Mouse (Mus musculus): ENCODE results near the gene Mblac1.

DNA sequence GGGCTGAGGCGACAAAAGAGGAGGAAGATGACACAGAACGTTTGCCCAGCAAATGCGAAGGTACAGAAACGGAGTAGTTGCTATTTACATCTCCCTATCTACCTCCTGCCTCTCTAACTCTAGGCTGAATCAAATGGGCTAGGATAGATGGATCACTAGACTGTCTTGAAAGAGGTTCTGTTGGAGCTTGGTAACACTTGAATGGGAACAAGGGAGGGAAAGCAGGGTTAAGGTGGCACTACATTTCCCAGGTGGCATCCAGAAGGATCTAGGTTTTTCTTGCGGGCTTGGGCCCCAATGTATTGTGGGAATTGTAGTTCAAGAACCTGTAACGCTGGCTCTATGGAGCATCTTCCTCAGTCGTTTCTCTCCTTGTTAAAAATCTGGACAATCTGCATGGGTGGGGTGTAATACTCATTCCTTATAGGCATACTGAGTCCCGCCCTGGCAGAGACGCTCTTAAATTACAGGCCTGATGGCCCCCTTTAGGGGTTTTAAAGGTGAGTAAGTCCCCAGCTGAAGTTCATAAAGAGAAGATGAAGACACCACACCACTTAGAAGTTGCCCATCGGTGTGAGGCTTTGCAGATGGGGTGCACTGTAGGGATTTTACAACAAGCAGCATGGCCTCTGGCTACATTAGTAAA is 6.3 kb upstream of the Mblac1 start:
- TF ChIP-seq CTCF (IDR thresholded peaks at IDR 0.05; ENCODE audit: low read depth) (no peak), EP300 (IDR thresholded peaks at IDR 0.05; ENCODE audit: low read depth) (no peak)

All from heart, postnatal 0 days (tissue).